Mouse (Mus musculus): ENCODE measurements at regions not wholly inside any gene's neighbourhood (a gene's known extent, or its start where the extent isn't known, plus 50 kb on each side); places are given as distances from the start of the nearest gene placed in this dataset.

GRCm38 (mm10) chr12:25444355-25444754, 347.4 kb upstream of the Id2 start:
- H3K27me3 ChIP-seq: no peaks in the 10 kb centered on the region
- no peaks in the 10 kb centered on the region for H3K36me3 ChIP-seq
- no peak for ATAC-seq (replicated peaks; ENCODE audit: insufficient number of reproducible peaks, insufficient read depth, low FRiP score, low read depth)
- no peak overlapping the region for H3K4me2 ChIP-seq
- no peak overlapping the region for H3K9ac ChIP-seq
- no peaks in the 10 kb centered on the region for H3K9me3 ChIP-seq (replicated peaks)
- no peak overlapping the region for H3K27ac ChIP-seq
- WGBS: 74% methylated on average over 2 of the region's 2 CpGs
- no peaks in the 10 kb centered on the region for H3K4me1 ChIP-seq (replicated peaks)
- H3K4me3 ChIP-seq: no peak overlapping the region

GRCm38 (mm10) chr12:25439029-25439551, 342.1 kb upstream of the Id2 start:
- no peak for ATAC-seq (replicated peaks; ENCODE audit: insufficient number of reproducible peaks, insufficient read depth, low FRiP score, low read depth)
- H3K27me3 ChIP-seq: no peaks in the 10 kb centered on the region
- H3K9me3 ChIP-seq (replicated peaks): no peaks in the 10 kb centered on the region
- WGBS: 88% methylated on average over 7 of the region's 7 CpGs
- H3K36me3 ChIP-seq: no peaks in the 10 kb centered on the region
- no peaks in the 10 kb centered on the region; the same call in 1 of the 2 replicates for H3K4me1 ChIP-seq (replicated peaks)
- no peak overlapping the region for H3K9ac ChIP-seq
- no peak overlapping the region for H3K27ac ChIP-seq
- no peak overlapping the region for H3K4me3 ChIP-seq
- no peak overlapping the region for H3K4me2 ChIP-seq

GRCm38 (mm10) chr12:25438217-25439028, 341.5 kb upstream of the Id2 start:
- no peaks in the 10 kb centered on the region; the same call in 1 of the 2 replicates for H3K4me1 ChIP-seq (replicated peaks)
- no peaks in the 10 kb centered on the region for H3K27me3 ChIP-seq
- H3K4me3 ChIP-seq: no peak overlapping the region
- no peak overlapping the region for H3K27ac ChIP-seq
- no peaks in the 10 kb centered on the region for H3K9me3 ChIP-seq (replicated peaks)
- ATAC-seq (replicated peaks; ENCODE audit: insufficient number of reproducible peaks, insufficient read depth, low FRiP score, low read depth): no peak
- no peak overlapping the region for H3K9ac ChIP-seq
- WGBS: 68% methylated on average over 8 of the region's 8 CpGs
- no peak overlapping the region for H3K4me2 ChIP-seq
- H3K36me3 ChIP-seq: no peaks in the 10 kb centered on the region

- Histone ChIP-seq H3K4me3 (no peak overlapping the region), H3K9ac (no peak overlapping the region), H3K27me3 (no peaks in the 10 kb centered on the region), H3K27ac (no peak overlapping the region), H3K36me3 (no peaks in the 10 kb centered on the region), H3K4me2 (no peak overlapping the region), H3K9me3 (replicated peaks) (no peaks in the 10 kb centered on the region), H3K4me1 (replicated peaks) (no peaks in the 10 kb centered on the region; the same call in 1 of the 2 replicates)
- WGBS: 49% methylated on average over 4 of the region's 4 CpGs
- ATAC-seq (replicated peaks; ENCODE audit: insufficient number of reproducible peaks, insufficient read depth, low FRiP score, low read depth): no peak
These were observed 340.6 kb upstream of the Id2 start for GRCm38 (mm10) chr12:25437556-25437955.

- no peak for ATAC-seq (replicated peaks; ENCODE audit: insufficient number of reproducible peaks, insufficient read depth, low FRiP score, low read depth)
- H3K4me2 ChIP-seq: no peak overlapping the region
- WGBS: 86% methylated on average over 6 of the region's 6 CpGs
These were observed 339.4 kb upstream of the Id2 start for GRCm38 (mm10) chr12:25436220-25436911.

GRCm38 (mm10) chr12:25432796-25433195, 335.9 kb upstream of the Id2 start:
- no peaks in the 10 kb centered on the region for H3K27me3 ChIP-seq
- H3K27ac ChIP-seq: no peak overlapping the region
- no peak overlapping the region for H3K4me3 ChIP-seq
- no peak overlapping the region for H3K9ac ChIP-seq
- H3K4me1 ChIP-seq (replicated peaks): no peaks in the 10 kb centered on the region; the same call in 1 of the 2 replicates
- H3K9me3 ChIP-seq (replicated peaks): no peaks in the 10 kb centered on the region
- H3K4me2 ChIP-seq: no peak overlapping the region
- WGBS: 69% methylated on average over 6 of the region's 6 CpGs
- no peak for ATAC-seq (replicated peaks; ENCODE audit: insufficient number of reproducible peaks, insufficient read depth, low FRiP score, low read depth)
- no peaks in the 10 kb centered on the region for H3K36me3 ChIP-seq

More at GRCm38 (mm10) chr12:25436220-25436911, 339.4 kb upstream of the Id2 start:
- H3K4me3 ChIP-seq: no peak overlapping the region
- no peak overlapping the region for H3K27ac ChIP-seq
- no peaks in the 10 kb centered on the region; the same call in 1 of the 2 replicates for H3K4me1 ChIP-seq (replicated peaks)
- H3K27me3 ChIP-seq: no peaks in the 10 kb centered on the region
- H3K36me3 ChIP-seq: no peaks in the 10 kb centered on the region
- H3K9me3 ChIP-seq (replicated peaks): no peaks in the 10 kb centered on the region
- H3K9ac ChIP-seq: no peak overlapping the region

- Histone ChIP-seq H3K27ac (no peak overlapping the region), H3K27me3 (no peaks in the 10 kb centered on the region), H3K9me3 (replicated peaks) (no peaks in the 10 kb centered on the region), H3K36me3 (no peaks in the 10 kb centered on the region), H3K4me3 (no peak overlapping the region), H3K9ac (no peak overlapping the region), H3K4me2 (no peak overlapping the region), H3K4me1 (replicated peaks) (no peaks in the 10 kb centered on the region)
- WGBS: 82% methylated on average over 4 of the region's 4 CpGs
- ATAC-seq (replicated peaks; ENCODE audit: insufficient number of reproducible peaks, insufficient read depth, low FRiP score, low read depth): no peak
These were observed 334.0 kb upstream of the Id2 start for GRCm38 (mm10) chr12:25430911-25431310.

GRCm38 (mm10) chr12:25427911-25428642, 331.1 kb upstream of the Id2 start:
- Histone ChIP-seq H3K4me1 (replicated peaks) (no peaks in the 10 kb centered on the region), H3K36me3 (no peaks in the 10 kb centered on the region), H3K27me3 (no peaks in the 10 kb centered on the region), H3K9me3 (replicated peaks) (no peaks in the 10 kb centered on the region), H3K27ac (no peak overlapping the region), H3K4me2 (no peak overlapping the region), H3K9ac (no peak overlapping the region), H3K4me3 (no peak overlapping the region)
- 66% methylated on average over 11 of the region's 11 CpGs for WGBS
- ATAC-seq (replicated peaks; ENCODE audit: insufficient number of reproducible peaks, insufficient read depth, low FRiP score, low read depth): peak; percentile 50; the same call in 1 of the 2 replicates

- H3K9ac ChIP-seq: no peak overlapping the region
- H3K27ac ChIP-seq: no peak overlapping the region
- H3K4me3 ChIP-seq: no peak overlapping the region
- H3K9me3 ChIP-seq (replicated peaks): no peaks in the 10 kb centered on the region
- peaks cover 8% of the 10 kb centered on the region; the same call in 1 of the 2 replicates for H3K4me1 ChIP-seq (replicated peaks)
- H3K36me3 ChIP-seq: no peaks in the 10 kb centered on the region
- no peak for ATAC-seq (replicated peaks; ENCODE audit: insufficient number of reproducible peaks, insufficient read depth, low FRiP score, low read depth)
- WGBS: 92% methylated on average over 4 of the region's 4 CpGs
- H3K27me3 ChIP-seq: no peaks in the 10 kb centered on the region
- no peak overlapping the region for H3K4me2 ChIP-seq
These were observed 320.4 kb upstream of the Id2 start for GRCm38 (mm10) chr12:25417336-25417735.

- H3K9ac ChIP-seq: no peak overlapping the region
These were observed 319.6 kb upstream of the Id2 start for GRCm38 (mm10) chr12:25416571-25416970.

GRCm38 (mm10) chr12:25415641-25416040, 318.7 kb upstream of the Id2 start:
- 60% methylated on average over 3 of the region's 3 CpGs for WGBS
- no peaks in the 10 kb centered on the region for H3K9me3 ChIP-seq (replicated peaks)
- ATAC-seq (replicated peaks; ENCODE audit: insufficient number of reproducible peaks, insufficient read depth, low FRiP score, low read depth): no peak
- no peaks in the 10 kb centered on the region for H3K27me3 ChIP-seq
- H3K4me3 ChIP-seq: no peak overlapping the region
- peaks cover 8% of the 10 kb centered on the region; the same call in 1 of the 2 replicates for H3K4me1 ChIP-seq (replicated peaks)
- H3K9ac ChIP-seq: no peak overlapping the region
- no peak overlapping the region for H3K27ac ChIP-seq
- no peaks in the 10 kb centered on the region for H3K36me3 ChIP-seq
- H3K4me2 ChIP-seq: no peak overlapping the region

More at GRCm38 (mm10) chr12:25416571-25416970, 319.6 kb upstream of the Id2 start:
- Histone ChIP-seq H3K4me3 (no peak overlapping the region), H3K4me2 (no peak overlapping the region), H3K27ac (no peak overlapping the region), H3K4me1 (replicated peaks) (peaks cover 8% of the 10 kb centered on the region; the same call in 1 of the 2 replicates), H3K9me3 (replicated peaks) (no peaks in the 10 kb centered on the region), H3K27me3 (no peaks in the 10 kb centered on the region), H3K36me3 (no peaks in the 10 kb centered on the region)
- 63% methylated on average over 3 of the region's 3 CpGs for WGBS
- no peak for ATAC-seq (replicated peaks; ENCODE audit: insufficient number of reproducible peaks, insufficient read depth, low FRiP score, low read depth)
